Mouse (Mus musculus) monocyte, adult 5-6 weeks (primary cell): ENCODE results near the gene Rsf1. TPM values are rescaled to one million over a fixed set of nuclear protein-coding genes. Genes with fewer than 3 reads are reported as not detected.

Experiments
- total RNA-seq: library from RNA; stranded (forward); fragments of 200-1000, 200-491, 200-594 nt; gene quantifications from 3 replicates; pipeline ENCODE4 v1.2.3, GENCODE M21; 2017

Gene Rsf1
- total RNA-seq, 1 experiment from 2014 or later = 50.8 TPM

Other genes with a start within 250 kb of the Rsf1 start
- 1.9 to 8.0 TPM (median 5.7 TPM) in 3 replicates for gene Usp35, start 247.9 kb upstream of the Rsf1 start, total RNA-seq
- gene Kctd21, start 247.6 kb upstream of the Rsf1 start, total RNA-seq = 1.2 to 4.0 TPM (median 2.2 TPM) in 3 replicates
- 1.9 to 8.3 TPM (median 4.5 TPM) in 3 replicates for gene Alg8, start 208.3 kb upstream of the Rsf1 start, total RNA-seq
- 50.0 to 98.9 TPM (median 90.5 TPM) in 3 replicates for gene Ndufc2, start 179.9 kb upstream of the Rsf1 start, total RNA-seq
- gene Thrsp, start 162.2 kb upstream of the Rsf1 start, total RNA-seq = not detected in 3 replicates
- gene Kctd14, start 128.6 kb upstream of the Rsf1 start, total RNA-seq = 0.48 to 0.97 TPM (median 0.85 TPM) in 3 replicates
- gene Ints4, start 98.9 kb upstream of the Rsf1 start, total RNA-seq = 23.7 to 41.9 TPM (median 34.0 TPM) in 3 replicates
- gene Aamdc, start 392 bp upstream of the Rsf1 start, total RNA-seq = 20.3 to 34.1 TPM (median 27.6 TPM) in 3 replicates
- 79.1 to 86.2 TPM (median 79.8 TPM) in 3 replicates for gene Clns1a, start 116.7 kb downstream of the Rsf1 start, total RNA-seq
- gene Aqp11, start 158.4 kb downstream of the Rsf1 start, total RNA-seq = 0.39 to 0.53 TPM in 2 of 3 replicates, not detected in the other
- gene Pak1, start 208.7 kb downstream of the Rsf1 start, total RNA-seq = 9.9 to 21.3 TPM (median 14.8 TPM) in 3 replicates